Mouse (Mus musculus) testis, adult 2 months (tissue): ENCODE data around the gene Fbll1.

ENCODE experiments used
- CTCF ChIP-seq: fragments of 200-500 bp; IDR thresholded peaks from 2 replicates; pipeline ENCODE4 v1.5.1; 2012; ENCODE audit warnings: low read depth, mild to moderate bottlenecking, inconsistent platforms, low read length, moderate library complexity; ENCODE audit not compliant: control insufficient read depth, insufficient read depth, insufficient replicate concordance
- POLR2A ChIP-seq: fragments of 200-500 bp; IDR thresholded peaks from 2 replicates; pipeline ENCODE4 v1.6.1; 2012; ENCODE audit warnings: low read depth, mild to moderate bottlenecking, inconsistent platforms, low read length, moderate library complexity; ENCODE audit not compliant: control insufficient read depth

DNA sequence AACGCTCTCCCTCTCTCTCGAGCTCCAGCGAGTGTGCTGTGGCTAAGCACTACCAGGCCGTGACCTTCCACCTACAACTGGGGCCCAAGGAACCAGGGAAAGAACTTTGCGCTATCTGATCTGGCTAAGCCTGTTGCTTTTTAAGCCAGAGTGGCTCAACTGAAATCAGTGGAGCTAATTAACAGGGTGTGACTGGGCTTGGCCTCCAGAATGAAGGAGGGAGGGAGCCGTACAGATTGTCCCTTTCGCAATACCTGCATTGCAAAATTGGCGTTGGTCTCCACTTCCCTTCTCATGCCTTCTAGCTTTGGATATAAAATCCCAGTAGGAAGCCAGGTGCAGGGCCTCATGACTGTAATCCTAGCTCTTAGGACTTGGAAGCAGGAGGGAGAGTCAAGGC is 48.1 kb downstream of the Fbll1 start:
- TF ChIP-seq CTCF: no peak
- no peak for TF ChIP-seq POLR2A
